Comparison of ENCODE assay signal across 9 mouse cellular contexts in genomic region chr4:148662168-148662965, GRCm38 (mm10). TPM values are rescaled to one million over a fixed set of nuclear protein-coding genes. Genes with fewer than 3 reads are reported as not detected.
DNase-seq lines count a peak whose midpoint lies in the region; ATAC-seq and TF ChIP-seq lines count a peak whose summit lies in the region.
"Had no signal": no experiment of that assay in that cellular context is flagged by ENCODE, and none has a peak within 500 bp of the region (broad histone marks: within the 10 kb centered on the region; RNA-seq: fewer than 3 reads in every experiment).

No protein-coding gene starts in this region.

- no peak overlapping the region for H3K27ac ChIP-seq in embryonic facial prominence, embryonic 15.5 days (replicated peaks)
- H3K27ac ChIP-seq in heart, embryonic 15.5 days, result no peak overlapping the region
- no peak overlapping the region for H3K27ac ChIP-seq in liver, embryonic 16.5 days (ENCODE audit: low read length)
- no peak overlapping the region for H3K27ac ChIP-seq in neural tube, embryonic 12.5 days

- DNase-seq in brain, adult 2 months (ENCODE audit: low read depth, low spot score), result peak; percentile 67
- peak; percentile 83 for DNase-seq in kidney, postnatal 14 days
- peak; percentile 91 for DNase-seq in thymus, postnatal 4 days

- ATAC-seq in embryonic facial prominence, embryonic 15.5 days (ENCODE audit: insufficient number of reproducible peaks, low FRiP score, low TSS enrichment, low read depth), result no peak
- peak; percentile 38 for ATAC-seq in heart, embryonic 15.5 days (replicated peaks; ENCODE audit: insufficient number of reproducible peaks, insufficient read depth, low FRiP score, low read depth)
- no peak for ATAC-seq in liver, embryonic 16.5 days (ENCODE audit: low read depth)
- no peak for ATAC-seq in neural tube, embryonic 12.5 days (ENCODE audit: low FRiP score, low read depth)

- no peak overlapping the region for H3K9ac ChIP-seq in embryonic facial prominence, embryonic 15.5 days
- H3K9ac ChIP-seq in heart, embryonic 15.5 days, result no peak overlapping the region
- no peak overlapping the region for H3K9ac ChIP-seq in liver, embryonic 16.5 days (ENCODE audit: low read depth, low read length)
- H3K9ac ChIP-seq in neural tube, embryonic 12.5 days, result no peak overlapping the region

- WGBS in embryonic facial prominence, embryonic 15.5 days, result 22% methylated on average over 21 of the region's 21 CpGs
- 30% methylated on average over 21 of the region's 21 CpGs for WGBS in heart, embryonic 15.5 days
- WGBS in liver, embryonic 16.5 days (ENCODE audit: insufficient replicate concordance), result 34% methylated on average over 21 of the region's 21 CpGs
- 27% methylated on average over 21 of the region's 21 CpGs for WGBS in neural tube, embryonic 12.5 days

- peak overlapping the region; percentile 38 for H3K4me2 ChIP-seq in embryonic facial prominence, embryonic 15.5 days (replicated peaks)
- peak overlapping the region; percentile 54 for H3K4me2 ChIP-seq in heart, embryonic 15.5 days
- H3K4me2 ChIP-seq in liver, embryonic 16.5 days (ENCODE audit: low read depth, low read length), result 0 out of 2 replicates have a peak overlapping the region, but pooled peaks have one; percentile 10
- H3K4me2 ChIP-seq in neural tube, embryonic 12.5 days (replicated peaks), result peak overlapping the region; percentile 44

- H3K9me3 ChIP-seq in E14TG2a.4 (ENCODE audit: low read length), result no peaks in the 10 kb centered on the region
- H3K9me3 ChIP-seq in embryonic facial prominence, embryonic 15.5 days (replicated peaks), result no peaks in the 10 kb centered on the region
- H3K9me3 ChIP-seq in heart, embryonic 15.5 days (replicated peaks), result no peaks in the 10 kb centered on the region
- no peaks in the 10 kb centered on the region for H3K9me3 ChIP-seq in liver, embryonic 16.5 days (replicated peaks; ENCODE audit: control insufficient read depth, low read length)
- H3K9me3 ChIP-seq in neural tube, embryonic 12.5 days, result no peaks in the 10 kb centered on the region

- H3K27me3 ChIP-seq in E14TG2a.4 (ENCODE audit: insufficient read depth, low read length), result peaks cover 28% of the 10 kb centered on the region
- peaks cover 16% of the 10 kb centered on the region for H3K27me3 ChIP-seq in embryonic facial prominence, embryonic 15.5 days
- H3K27me3 ChIP-seq in heart, embryonic 15.5 days, result no peaks in the 10 kb centered on the region; the same call in 1 of the 2 replicates
- no peaks in the 10 kb centered on the region; the same call in 1 of the 2 replicates for H3K27me3 ChIP-seq in liver, embryonic 16.5 days (ENCODE audit: control insufficient read depth, insufficient read depth, low read depth, low read length)
- H3K27me3 ChIP-seq in neural tube, embryonic 12.5 days (replicated peaks), result peaks cover 12% of the 10 kb centered on the region

- no peak overlapping the region; the same call in 1 of the 2 replicates for H3K4me3 ChIP-seq in E14TG2a.4 (replicated peaks; ENCODE audit: low read length)
- H3K4me3 ChIP-seq in embryonic facial prominence, embryonic 15.5 days (replicated peaks), result no peak overlapping the region; the same call in 1 of the 2 replicates
- 0 out of 2 replicates have a peak overlapping the region, but pooled peaks have one; percentile 17 for H3K4me3 ChIP-seq in heart, embryonic 15.5 days
- no peak overlapping the region for H3K4me3 ChIP-seq in liver, embryonic 16.5 days (ENCODE audit: low read depth, low read length)
- H3K4me3 ChIP-seq in neural tube, embryonic 12.5 days, result no peak overlapping the region

- TF ChIP-seq CTCF in E14TG2a.4 (conservative IDR thresholded peaks at IDR 0.05; ENCODE audit: low read length), result peak; percentile 87

- H3K36me3 ChIP-seq in E14TG2a.4 (ENCODE audit: insufficient read depth, low read length), result no peaks in the 10 kb centered on the region
- no peaks in the 10 kb centered on the region for H3K36me3 ChIP-seq in embryonic facial prominence, embryonic 15.5 days
- no peaks in the 10 kb centered on the region for H3K36me3 ChIP-seq in heart, embryonic 15.5 days
- H3K36me3 ChIP-seq in liver, embryonic 16.5 days (ENCODE audit: control insufficient read depth, insufficient read depth), result no peaks in the 10 kb centered on the region
- no peaks in the 10 kb centered on the region for H3K36me3 ChIP-seq in neural tube, embryonic 12.5 days

- H3K4me1 ChIP-seq in E14TG2a.4 (replicated peaks; ENCODE audit: low read depth, low read length), result peaks cover 22% of the 10 kb centered on the region
- H3K4me1 ChIP-seq in embryonic facial prominence, embryonic 15.5 days, result peaks cover 12% of the 10 kb centered on the region
- peaks cover 28% of the 10 kb centered on the region for H3K4me1 ChIP-seq in heart, embryonic 15.5 days (replicated peaks)
- H3K4me1 ChIP-seq in liver, embryonic 16.5 days (ENCODE audit: control insufficient read depth, low read depth, low read length), result no peaks in the 10 kb centered on the region
- peaks cover 24% of the 10 kb centered on the region; the same call in 1 of the 2 replicates for H3K4me1 ChIP-seq in neural tube, embryonic 12.5 days

RNA-seq across cellular contexts. Expression of gene Gm572, which starts 19.2 kb away (rescaled TPM):
- polyA plus RNA-seq in embryonic facial prominence, embryonic 15.5 days (2015; fragmentation: Nextera tagmentation; extraction: Ambion mirVana), result not detected in 2 replicates
- polyA plus RNA-seq in heart, embryonic 15.5 days (2015; fragmentation: Nextera tagmentation; extraction: Ambion mirVana), result 0.16 and 0.38 TPM in 2 replicates
- polyA plus RNA-seq in liver, embryonic 16.5 days (2015; fragmentation: Nextera tagmentation; extraction: Ambion mirVana), result not detected in 2 replicates
- polyA plus RNA-seq in neural tube, embryonic 12.5 days (2016; fragmentation: Nextera tagmentation; extraction: Ambion mirVana), result not detected in 2 replicates
- polyA plus RNA-seq: gonadal fat pad, adult 2 months had no signal

RNA-seq across cellular contexts. Expression of gene Tardbp, which starts 35.5 kb away (rescaled TPM):
- polyA plus RNA-seq in embryonic facial prominence, embryonic 15.5 days (2015; fragmentation: Nextera tagmentation; extraction: Ambion mirVana), result 282 and 285 TPM in 2 replicates
- polyA plus RNA-seq in heart, embryonic 15.5 days (2015; fragmentation: Nextera tagmentation; extraction: Ambion mirVana), result 153 and 176 TPM in 2 replicates
- polyA plus RNA-seq in liver, embryonic 16.5 days (2015; fragmentation: Nextera tagmentation; extraction: Ambion mirVana), result 110 and 128 TPM in 2 replicates
- polyA plus RNA-seq in neural tube, embryonic 12.5 days (2016; fragmentation: Nextera tagmentation; extraction: Ambion mirVana), result 323 and 327 TPM in 2 replicates
